Mouse (Mus musculus) A20 (cell line): ENCODE data around the gene Haus4.

Source experiments
- DNase-seq: peaks from one replicate; pipeline ENCODE4 v3.0.0-alpha.2; 2011; ENCODE audit warnings: low read depth, low spot score

The Haus4 gene

DNA sequence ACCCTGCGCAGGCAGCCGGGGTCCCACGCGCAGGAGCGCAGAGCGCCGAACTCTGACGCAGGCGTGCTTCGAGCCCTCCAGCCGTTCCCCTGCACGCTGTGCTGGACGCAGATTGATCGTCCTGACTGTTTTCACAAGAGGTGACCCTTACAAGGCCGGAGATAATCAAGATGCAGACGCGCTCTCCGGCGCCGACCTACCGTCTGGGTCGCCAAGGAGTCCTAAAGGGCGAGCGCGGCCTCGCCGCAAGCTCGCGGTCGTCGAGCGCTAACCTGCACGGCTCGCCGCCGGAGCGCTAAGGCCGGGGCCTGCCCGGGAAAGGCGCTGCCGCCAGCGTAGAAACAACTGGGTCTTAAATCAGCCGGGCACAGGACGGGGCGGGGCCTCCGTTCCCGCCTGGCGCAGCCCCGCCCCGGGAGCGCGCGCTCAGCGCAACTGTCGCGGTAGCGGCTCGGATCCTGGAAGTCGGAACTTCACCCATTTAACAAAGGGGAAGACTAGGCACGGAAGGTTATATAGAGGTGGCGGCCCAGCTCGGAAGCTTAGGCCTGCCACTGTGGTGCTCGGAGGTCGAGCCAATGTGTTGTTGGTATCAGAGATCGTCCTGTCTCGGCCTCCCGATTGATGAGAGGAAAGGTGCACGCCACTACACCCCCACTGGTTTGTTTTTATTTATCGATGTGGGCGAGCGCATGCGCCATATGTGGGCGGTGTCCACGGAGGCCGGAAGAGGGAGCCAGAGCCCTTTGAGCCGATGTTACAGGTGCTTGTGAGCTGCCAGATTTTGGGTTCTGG is at the start of gene Haus4:
Haus4 (minus strand) TSS at position 642 of the 795 bp plus-strand sequence.
- DNase-seq, result peak; percentile 98

DNA sequence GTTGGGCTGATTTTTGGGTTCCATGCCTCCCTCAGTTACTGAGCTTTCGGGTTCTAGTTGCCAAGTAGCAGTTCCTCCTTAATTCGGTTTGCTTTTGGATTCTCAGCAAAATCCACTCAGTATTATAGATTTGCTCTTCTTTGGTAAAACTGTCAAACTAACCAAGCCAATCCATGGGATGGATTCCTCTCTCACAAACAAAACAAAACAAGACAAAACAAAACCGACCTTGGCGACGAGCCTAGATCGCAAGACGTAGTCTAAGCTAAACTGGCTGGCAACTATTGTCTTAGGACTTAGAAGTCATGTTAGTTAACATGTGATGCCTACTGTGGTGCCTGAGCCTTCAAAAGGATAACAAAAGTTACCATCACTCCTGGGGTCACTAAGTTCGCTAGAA is 49.3 kb upstream of the Haus4 start:
- DNase-seq, result no peak

DNA sequence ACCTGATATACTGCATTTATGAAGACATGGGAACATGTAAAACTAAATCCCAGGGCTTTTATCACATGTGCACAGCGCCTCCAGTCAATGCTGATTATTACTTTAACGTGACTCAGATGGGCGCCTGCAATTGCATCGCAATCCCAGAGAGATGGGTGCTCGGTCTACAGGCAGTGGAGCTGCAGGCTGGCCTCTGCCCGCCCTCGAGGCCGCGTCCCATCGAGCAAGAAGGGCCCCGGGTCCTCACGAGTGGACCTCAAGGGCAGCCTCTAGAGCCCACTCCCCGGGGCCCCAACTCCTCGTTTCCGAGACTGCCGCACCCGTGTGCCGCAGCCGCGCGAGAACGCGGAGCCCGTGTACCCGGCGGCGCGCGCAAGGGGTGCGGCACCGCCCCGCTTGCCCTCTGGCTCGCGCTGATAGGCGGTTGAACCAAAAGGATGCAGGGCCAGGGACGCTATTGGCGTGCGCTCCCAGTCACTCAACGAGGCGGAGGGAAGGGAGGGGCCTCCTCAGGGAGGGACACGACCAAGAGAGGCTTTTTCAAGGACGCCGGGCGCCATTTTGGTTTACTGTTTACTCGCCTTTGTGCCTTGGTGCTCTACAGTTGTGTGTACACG is 48.7 kb upstream of the Haus4 start:
- peak; percentile 97 for DNase-seq

GRCm38 (mm10) chr14:54602613-54603012 is 48.2 kb upstream of the Haus4 start:
- DNase-seq, result no peak

- DNase-seq, result no peak
Measured at GRCm38 (mm10) chr14:54601601-54602000, 47.2 kb upstream of the Haus4 start.

DNA sequence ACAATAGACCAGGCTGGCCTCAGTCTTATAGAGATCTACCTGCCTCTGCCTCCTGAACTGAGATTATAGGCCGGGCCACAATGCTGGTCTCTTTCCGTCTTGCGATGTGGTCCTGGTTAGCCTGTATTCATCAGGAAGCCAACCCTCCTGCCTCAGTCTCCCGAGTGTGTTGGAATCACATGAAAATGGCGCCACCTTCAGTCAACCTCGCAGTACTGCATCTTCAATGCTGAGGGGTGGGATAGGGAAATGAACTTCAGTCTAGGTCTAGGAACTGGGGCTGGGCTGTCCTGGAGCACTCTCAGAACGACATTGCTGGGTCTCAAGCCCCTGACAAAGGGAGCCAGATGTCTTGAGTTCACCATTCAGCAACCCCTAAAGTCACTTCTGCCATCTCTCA is 42.7 kb upstream of the Haus4 start:
- peak; percentile 29 for DNase-seq

GRCm38 (mm10) chr14:54594631-54595414 is 40.4 kb upstream of the Haus4 start:
- no peak for DNase-seq

DNA sequence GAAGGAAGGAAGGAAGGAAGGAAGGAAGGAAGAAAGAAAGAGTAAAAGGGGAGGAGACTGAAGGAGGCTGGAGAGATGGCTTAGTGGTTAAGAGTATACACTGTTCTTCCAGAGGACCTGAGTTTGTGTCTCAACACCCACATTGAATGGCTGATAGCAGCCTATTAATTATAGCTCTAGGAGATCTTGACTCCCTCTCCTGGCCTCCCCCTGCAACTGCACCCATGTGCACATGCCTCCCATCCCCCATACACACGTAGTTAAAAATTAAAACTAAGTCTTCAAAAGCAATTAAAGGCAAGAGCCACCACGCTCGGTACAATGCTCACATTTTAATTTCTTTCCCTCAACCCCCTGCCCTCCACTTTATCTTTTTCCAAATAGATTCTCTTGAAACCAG is 39.6 kb upstream of the Haus4 start:
- DNase-seq, result peak; percentile 61

- DNase-seq, result no peak
Measured at GRCm38 (mm10) chr14:54592319-54592934, 38.0 kb upstream of the Haus4 start.

GRCm38 (mm10) chr14:54591056-54591455 is 36.6 kb upstream of the Haus4 start:
- no peak for DNase-seq

DNA sequence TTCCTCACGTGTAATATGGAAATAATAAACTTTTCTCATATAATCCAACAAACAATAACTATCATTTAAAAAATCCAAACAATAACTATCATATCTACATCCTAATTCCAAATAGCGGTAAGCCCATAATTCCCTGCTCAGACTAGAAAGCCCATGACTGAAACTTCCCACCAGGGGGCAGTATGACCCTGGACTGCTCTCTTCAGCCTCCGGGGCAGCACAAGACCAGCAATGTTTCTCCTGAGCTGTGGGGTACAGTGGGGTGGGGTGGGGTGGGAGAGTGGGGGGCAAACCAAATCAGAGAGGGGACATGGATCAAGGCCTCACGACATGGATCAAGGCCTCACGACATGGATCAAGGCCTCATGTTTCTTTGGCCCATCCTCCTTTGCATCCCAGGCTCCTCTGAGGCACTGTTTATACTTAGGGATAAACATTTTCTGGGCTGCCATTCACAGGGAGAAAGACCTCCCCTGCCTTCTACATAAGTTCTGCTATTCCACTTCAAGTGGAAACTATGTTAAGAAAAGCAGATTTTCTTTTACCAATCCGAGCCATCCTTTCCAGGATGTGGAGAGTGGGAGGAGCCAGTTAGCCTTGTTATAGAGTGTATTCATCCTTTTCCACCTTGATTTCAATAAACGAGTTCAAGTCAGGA is 29.4 kb upstream of the Haus4 start:
- DNase-seq, result peak; percentile 55

- no peak for DNase-seq
Measured at GRCm38 (mm10) chr14:54582536-54582935, 28.1 kb upstream of the Haus4 start.

GRCm38 (mm10) chr14:54579638-54580037 is 25.2 kb upstream of the Haus4 start:
- DNase-seq, result no peak

GRCm38 (mm10) chr14:54578063-54578462 is 23.6 kb upstream of the Haus4 start:
- no peak for DNase-seq

GRCm38 (mm10) chr14:54577089-54577982 is 22.9 kb upstream of the Haus4 start, which contains the start of gene Ajuba:
Gene Ajuba, minus strand, starts transcription at chr14:54577558.
- DNase-seq, result no peak

DNA sequence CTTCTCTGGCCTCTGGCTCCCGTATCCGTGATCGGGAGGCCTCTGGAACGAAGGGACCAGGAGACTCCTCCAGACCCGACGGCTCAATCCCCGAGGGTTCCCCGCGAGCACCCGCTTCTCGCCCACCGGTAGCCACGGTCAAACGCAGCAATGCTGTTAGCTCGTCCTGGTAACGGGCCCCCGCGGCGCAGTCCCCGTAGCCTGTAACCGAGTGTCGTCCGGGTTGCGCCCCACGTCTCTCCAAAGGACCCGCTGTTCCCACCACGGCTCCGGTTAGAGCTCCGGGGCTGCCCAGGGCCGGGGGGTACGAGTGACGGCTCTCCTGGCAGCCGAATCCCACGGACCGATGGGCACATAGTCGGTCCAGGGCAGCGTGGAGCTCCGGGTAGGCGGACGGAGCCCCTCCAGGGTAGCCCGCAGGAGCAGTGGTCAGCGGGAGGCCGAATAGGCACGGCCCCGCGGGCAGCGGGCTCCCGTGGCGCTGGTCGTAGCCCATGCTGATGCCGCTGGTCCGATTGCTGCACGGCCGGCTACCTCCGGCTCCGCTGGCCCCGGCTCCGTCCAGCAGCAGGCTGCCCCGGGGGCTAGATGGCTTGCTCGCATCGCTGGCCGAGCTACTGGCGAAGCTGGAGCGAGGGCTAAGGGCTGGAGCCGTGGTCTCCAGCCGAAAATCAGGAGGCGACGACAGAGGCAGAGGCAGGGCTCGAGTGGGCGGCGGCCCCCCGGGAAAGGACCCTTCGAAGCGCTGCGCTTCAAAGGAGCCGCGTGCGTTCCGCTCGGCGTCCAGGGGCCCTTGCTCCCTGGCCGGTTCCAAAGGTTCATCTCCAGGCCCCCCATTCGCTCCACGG is 22.0 kb upstream of the Haus4 start:
- DNase-seq, result no peak

- DNase-seq, result no peak
Measured at GRCm38 (mm10) chr14:54575631-54576030, 21.2 kb upstream of the Haus4 start.

DNA sequence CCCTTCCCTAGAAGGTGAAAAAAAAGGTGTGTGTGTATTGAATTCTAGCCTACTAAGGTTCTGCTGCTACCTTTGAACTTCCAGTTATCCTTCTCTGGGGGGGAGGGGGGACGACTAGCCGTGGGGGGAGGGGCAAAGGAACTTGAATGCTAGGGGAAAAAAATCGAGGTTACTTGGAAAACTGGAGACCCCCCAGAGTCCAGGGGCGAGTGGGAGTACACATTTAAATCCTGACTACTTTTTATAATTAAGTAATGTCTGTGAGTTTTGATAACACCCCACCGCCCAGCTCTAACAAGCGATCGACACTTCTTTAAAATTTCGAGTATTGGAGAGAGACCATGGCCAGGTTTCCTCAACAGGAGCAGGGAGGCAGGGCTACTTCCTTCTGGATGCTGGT is 20.6 kb upstream of the Haus4 start:
- no peak for DNase-seq

DNA sequence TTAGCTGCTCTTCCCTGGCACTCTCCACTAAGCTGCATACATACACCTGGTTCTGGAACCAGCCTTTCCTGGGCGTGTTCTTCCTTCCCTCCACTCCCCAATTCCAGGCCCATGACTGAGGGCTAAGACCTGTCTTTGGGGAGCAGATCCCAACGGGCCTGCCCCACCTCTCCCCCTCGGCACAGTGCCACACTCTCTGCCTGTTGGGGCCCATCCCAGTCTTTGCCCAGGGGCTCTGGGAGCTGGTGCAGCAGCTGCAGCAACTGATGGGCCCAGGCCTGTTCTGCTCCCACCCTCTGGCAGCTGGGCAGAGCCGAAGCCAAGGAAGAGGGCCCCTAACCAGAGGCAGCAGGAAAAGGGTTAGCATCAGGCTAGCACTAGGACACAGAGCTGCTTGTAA is 19.8 kb upstream of the Haus4 start:
- DNase-seq, result no peak
